In genomic region chr6:82956553-82957251, GRCm38 (mm10) we compare ENCODE assay signal across 13 mouse cellular contexts. TPM values are rescaled to one million over a fixed set of nuclear protein-coding genes. Genes with fewer than 3 reads are reported as not detected.
DNase-seq lines count a peak whose midpoint lies in the region; ATAC-seq and TF ChIP-seq lines count a peak whose summit lies in the region.
"Had no signal": no experiment of that assay in that cellular context is flagged by ENCODE, and none has a peak within 500 bp of the region (broad histone marks: within the 10 kb centered on the region; RNA-seq: fewer than 3 reads in every experiment).

No protein-coding gene starts in this region.

- ATAC-seq in lung, embryonic 14.5 days (ENCODE audit: insufficient read depth): peak; percentile 94
- ATAC-seq in activated CD4-positive, CD25-positive, alpha-beta regulatory T cell, adult 4 months: peak; percentile 84
- peak; percentile 61 for ATAC-seq in megakaryocyte-erythroid progenitor cell, adult 5-6 weeks (replicated peaks; ENCODE audit: low FRiP score, low TSS enrichment, poor library complexity, severe bottlenecking)

- peak; percentile 81 for DNase-seq in lung, embryonic 14.5 days
- no peak for DNase-seq in lung, postnatal 14 days
- DNase-seq in induced T-regulatory cell, adult 2 months (ENCODE audit: low read depth): peak; percentile 48
- DNase-seq in layer of hippocampus, postnatal 14 days (ENCODE audit: low spot score in 2 of 2): no peak
- no peak for DNase-seq in left cerebral cortex, adult 8-10 months (ENCODE audit: low spot score in 2 of 2)
- DNase-seq: adrenal gland, postnatal 36 days; heart, postnatal 36 days; layer of hippocampus, adult 9-11 months had no signal

- H3K4me3 ChIP-seq in lung, embryonic 14.5 days (ENCODE audit: low read depth, low read length): no peak overlapping the region
- H3K4me3 ChIP-seq: liver, embryonic 15.5 days had no signal

- H3K36me3 ChIP-seq in lung, embryonic 14.5 days (ENCODE audit: insufficient read depth): no peaks in the 10 kb centered on the region
- H3K36me3 ChIP-seq: liver, embryonic 15.5 days had no signal

- H3K4me1 ChIP-seq in lung, embryonic 14.5 days (ENCODE audit: insufficient read depth): peaks cover 4% of the 10 kb centered on the region; the same call in 1 of the 2 replicates
- H3K4me1 ChIP-seq: liver, embryonic 15.5 days had no signal

- H3K27me3 ChIP-seq in lung, embryonic 14.5 days (ENCODE audit: insufficient read depth, low read length): no peaks in the 10 kb centered on the region
- H3K27me3 ChIP-seq: liver, embryonic 15.5 days had no signal

- 41% methylated on average over 4 of the region's 4 CpGs for WGBS in lung, embryonic 14.5 days

- no peak overlapping the region for H3K9ac ChIP-seq in lung, embryonic 14.5 days
- H3K9ac ChIP-seq: liver, embryonic 15.5 days had no signal

- no peaks in the 10 kb centered on the region for H3K9me3 ChIP-seq in lung, embryonic 14.5 days (ENCODE audit: low read depth, low read length)
- H3K9me3 ChIP-seq: liver, embryonic 15.5 days had no signal

- 0 out of 2 replicates have a peak overlapping the region, but pooled peaks have one; percentile 34 for H3K4me2 ChIP-seq in lung, embryonic 14.5 days
- H3K4me2 ChIP-seq: liver, embryonic 15.5 days had no signal

- H3K27ac ChIP-seq in lung, embryonic 14.5 days (ENCODE audit: low read depth): peak overlapping the region; percentile 82
- H3K27ac ChIP-seq: liver, embryonic 15.5 days had no signal

- no peak for TF ChIP-seq CTCF in lung, embryonic 14.5 days (IDR thresholded peaks at IDR 0.05; ENCODE audit: low read depth)

RNA-seq across cellular contexts. Expression of gene M1ap, which starts 10.0 kb away (rescaled TPM):
- 1.1 TPM in 2 replicates for polyA plus RNA-seq in lung, embryonic 14.5 days (2014; fragmentation: Nextera tagmentation; extraction: Ambion mirVana)
- polyA plus RNA-seq in activated CD4-positive, CD25-positive, alpha-beta regulatory T cell, adult 4 months (2017; shearing (Covaris generic)): 1 to 10 TPM in 1 of 2 experiments, under 1 TPM in 1; 0.74 to 1.4 TPM
- total RNA-seq in megakaryocyte-erythroid progenitor cell, adult 5-6 weeks (2014; fragmentation: Nextera tagmentation): 11.4 and 16.2 TPM in 2 replicates
- total RNA-seq in megakaryocyte-erythroid progenitor cell, adult 5-6 weeks (2017): 7.5 and 10.2 TPM in 2 replicates
- total RNA-seq in layer of hippocampus, postnatal 14 days (2021): under 1 TPM in 1 of 2 experiments, not detected in 1; 0.44 TPM
- under 1 TPM in 3 of 4 experiments, not detected in 1; 0.33 to 0.57 (median 0.48) TPM for total RNA-seq in left cerebral cortex, adult 8-10 months (2022)
- total RNA-seq: gastrocnemius, adult 18-20 months; heart, postnatal 36 days; monocyte, adult 5-6 weeks had no signal

RNA-seq across cellular contexts. Expression of gene Sema4f, which starts 17.1 kb away (rescaled TPM):
- polyA plus RNA-seq in lung, embryonic 14.5 days (2014; fragmentation: Nextera tagmentation; extraction: Ambion mirVana): 8.5 and 10.0 TPM in 2 replicates
- 1 to 10 TPM; 2.7 to 3.8 TPM for polyA plus RNA-seq in activated CD4-positive, CD25-positive, alpha-beta regulatory T cell, adult 4 months (2017; shearing (Covaris generic))
- total RNA-seq in megakaryocyte-erythroid progenitor cell, adult 5-6 weeks (2014; fragmentation: Nextera tagmentation): not detected in 2 replicates
- not detected in 2 replicates for total RNA-seq in megakaryocyte-erythroid progenitor cell, adult 5-6 weeks (2017)
- total RNA-seq in layer of hippocampus, postnatal 14 days (2021): 10 to 100 TPM; 43.4 to 44.2 TPM
- total RNA-seq in left cerebral cortex, adult 8-10 months (2022): 10 to 100 TPM; 35.0 to 36.1 (median 35.2) TPM
- total RNA-seq: monocyte, adult 5-6 weeks had no signal

Comparison
In these comparisons a context has a peak if more than half of its experiments do, and no peak if none do; other contexts are left out.
1. DNase-seq: peak in lung, embryonic 14.5 days (single experiment) and induced T-regulatory cell, adult 2 months (single experiment); none in lung, postnatal 14 days (single experiment), layer of hippocampus, postnatal 14 days (0 of 2) and left cerebral cortex, adult 8-10 months (0 of 2).
2. RNA of gene M1ap, which starts 10.0 kb away (total RNA-seq): 7.5 to 16.2 TPM in megakaryocyte-erythroid progenitor cell, adult 5-6 weeks; 0.33 to 0.57 TPM in left cerebral cortex, adult 8-10 months and 0.44 TPM in layer of hippocampus, postnatal 14 days; every median in the first group is over 4 times any median in the second.
3. RNA of gene Sema4f, which starts 17.1 kb away (total RNA-seq): 43.4 to 44.2 TPM in layer of hippocampus, postnatal 14 days and 35.0 to 36.1 TPM in left cerebral cortex, adult 8-10 months; not detected in megakaryocyte-erythroid progenitor cell, adult 5-6 weeks; every median in the first group is over 10 times any median in the second.
4. Peak in every context shown above with its lines, with median percentiles within 50 percentile points of each other: ATAC-seq.